Mouse (Mus musculus): Measurements from ENCODE around the gene Duxbl1.
"Not testable (repeated sequence)": the region's sequence is repeated elsewhere in the genome, so short reads cannot be mapped to it uniquely, and the experiment has no call there.

GRCm38 (mm10) chr14:25979242-25979941 lies 1.0 kb downstream of the Duxbl1 start:
- not testable (repeated sequence) for TF ChIP-seq CTCF (conservative IDR thresholded peaks at IDR 0.05; ENCODE audit: low read length); POU5F1 (IDR thresholded peaks at IDR 0.05; ENCODE audit: borderline replicate concordance, low read length); NANOG (IDR thresholded peaks at IDR 0.05; ENCODE audit: borderline replicate concordance, low read length)
